Mouse (Mus musculus) hindbrain, embryonic 10.5 days (tissue): ENCODE data around the gene Traf6. TPM values are rescaled to one million over a fixed set of nuclear protein-coding genes. Genes with fewer than 3 reads are reported as not detected.

Source experiments
- DNase-seq: peaks from one replicate; pipeline ENCODE4 v3.0.0-alpha.2; 2017; ENCODE audit warnings: low spot score
- H3K27ac ChIP-seq: fragments of 300-500 bp; sonication (generic); 2 replicates; pipeline ENCODE4 v1.5.1; 2016; ENCODE audit warnings: mild to moderate bottlenecking, moderate library complexity
- H3K27me3 ChIP-seq: fragments of 300-500 bp; sonication (generic); 2 replicates; pipeline ENCODE4 v1.6.1; 2016; ENCODE audit warnings: mild to moderate bottlenecking; ENCODE audit not compliant: poor library complexity, insufficient read depth, severe bottlenecking
- H3K36me3 ChIP-seq: fragments of 300-500 bp; sonication (generic); 2 replicates; pipeline ENCODE4 v1.6.1; 2016; ENCODE audit warnings: mild to moderate bottlenecking, moderate library complexity
- H3K4me1 ChIP-seq: fragments of 300-500 bp; sonication (generic); replicated peaks from 2 replicates; pipeline ENCODE4 v1.6.1; 2016; ENCODE audit warnings: mild to moderate bottlenecking
- H3K4me3 ChIP-seq: fragments of 300-500 bp; sonication (generic); 2 replicates; pipeline ENCODE4 v1.5.1; 2016; ENCODE audit warnings: mild to moderate bottlenecking, moderate library complexity
- H3K9me3 ChIP-seq: fragments of 300-500 bp; sonication (generic); 2 replicates; pipeline ENCODE4 v1.6.1; 2016; ENCODE audit warnings: mild to moderate bottlenecking, moderate library complexity
- WGBS: fragments of 180-500 bp; shearing (Covaris S2); methylation state at CpG from one replicate; pipeline ENCODE4 v1.1.7; 2016; 5-methylcytosine and 5-hydroxymethylcytosine counted together
- polyA plus RNA-seq: library from polyadenylated mRNA; unstranded; fragments of >200 nt; fragmentation: Nextera tagmentation; extraction: Ambion mirVana; gene quantifications from 2 replicates; pipeline ENCODE4 v1.2.1, GENCODE M21; 2016

Gene Traf6
- polyA plus RNA-seq, 1 experiment from 2014 or later = 13.4 TPM

DNA sequence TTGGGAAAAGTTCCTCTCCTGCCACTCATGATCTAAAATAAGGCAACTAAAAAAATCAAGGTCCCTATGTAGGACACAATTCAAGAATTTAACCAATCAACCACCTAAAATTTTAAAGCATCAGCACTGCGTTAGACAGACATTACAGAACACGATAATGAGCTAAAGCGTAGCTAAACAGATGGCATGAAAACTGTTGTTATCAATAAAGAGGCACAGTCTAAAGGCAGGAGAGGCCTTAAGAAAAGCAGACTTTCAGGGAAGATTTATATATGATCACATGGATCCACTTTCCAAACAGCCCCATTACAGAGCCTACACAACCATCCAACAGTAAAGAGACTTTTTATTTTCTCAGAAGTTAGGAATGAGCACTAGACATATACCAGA is 12.5 kb upstream of the Traf6 start:
- WGBS = 89% methylated on average over 3 of the region's 3 CpGs
- Histone ChIP-seq H3K27ac (peak overlapping the region; percentile 76), H3K4me1 (peaks cover 5% of the 10 kb centered on the region), H3K4me3 (no peak overlapping the region), H3K36me3 (no peaks in the 10 kb centered on the region), H3K27me3 (no peaks in the 10 kb centered on the region), H3K9me3 (no peaks in the 10 kb centered on the region)
- DNase-seq = no peak

GRCm38 (mm10) chr2:101668751-101669150 is 9.5 kb upstream of the Traf6 start:
- H3K9me3 ChIP-seq = no peaks in the 10 kb centered on the region
- H3K27me3 ChIP-seq = no peaks in the 10 kb centered on the region
- H3K36me3 ChIP-seq = no peaks in the 10 kb centered on the region
- H3K27ac ChIP-seq = no peak overlapping the region
- no peak overlapping the region for H3K4me3 ChIP-seq
- H3K4me1 ChIP-seq = peaks cover 5% of the 10 kb centered on the region
- no peak for DNase-seq
- 96% methylated on average over 3 of the region's 3 CpGs for WGBS

GRCm38 (mm10) chr2:101673547-101673946 is 4.7 kb upstream of the Traf6 start:
- Histone ChIP-seq H3K36me3 (no peaks in the 10 kb centered on the region), H3K9me3 (no peaks in the 10 kb centered on the region), H3K27me3 (no peaks in the 10 kb centered on the region; the same call in 1 of the 2 replicates), H3K4me1 (no peaks in the 10 kb centered on the region), H3K4me3 (no peak overlapping the region), H3K27ac (no peak overlapping the region)
- WGBS = 79% methylated on average over 3 of the region's 3 CpGs
- DNase-seq = no peak

DNA sequence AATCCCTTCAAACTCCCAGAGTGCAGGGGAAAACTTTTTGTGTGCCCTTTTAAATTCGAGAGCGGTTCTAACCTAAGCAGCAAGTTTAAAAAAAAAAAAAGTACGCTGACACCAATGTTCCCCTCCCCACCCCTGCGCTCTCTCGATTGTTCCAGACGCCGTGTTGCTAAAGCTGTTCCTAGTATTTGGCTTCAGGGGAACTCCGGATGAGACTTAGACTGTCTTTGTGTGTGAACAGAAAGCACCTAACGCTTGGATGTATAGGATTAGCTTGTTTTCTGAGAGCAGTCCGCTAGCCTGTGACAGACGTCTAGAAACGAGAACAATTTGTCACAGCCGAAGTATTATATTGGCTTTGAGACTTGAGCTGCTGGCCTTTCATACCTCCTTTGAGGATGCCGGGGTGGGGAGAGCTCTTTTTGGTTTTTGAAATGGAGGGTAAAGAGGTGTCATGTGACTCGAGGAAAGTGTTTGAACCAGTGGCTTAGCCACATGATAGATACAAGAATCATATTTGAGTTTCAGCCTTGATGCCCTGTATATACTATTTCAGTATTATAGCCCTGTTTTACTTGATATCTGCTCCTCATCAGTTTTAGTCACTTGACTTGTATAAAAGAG is 1.0 kb downstream of the Traf6 start:
- DNase-seq = peak; percentile 19
- no peaks in the 10 kb centered on the region; the same call in 1 of the 2 replicates for H3K27me3 ChIP-seq
- H3K27ac ChIP-seq = peak overlapping the region; percentile 88
- peak overlapping the region; percentile 76 for H3K4me3 ChIP-seq
- H3K36me3 ChIP-seq = peaks cover 20% of the 10 kb centered on the region
- WGBS = 5% methylated on average over 15 of the region's 15 CpGs
- H3K4me1 ChIP-seq = peaks cover 12% of the 10 kb centered on the region
- H3K9me3 ChIP-seq = no peaks in the 10 kb centered on the region

DNA sequence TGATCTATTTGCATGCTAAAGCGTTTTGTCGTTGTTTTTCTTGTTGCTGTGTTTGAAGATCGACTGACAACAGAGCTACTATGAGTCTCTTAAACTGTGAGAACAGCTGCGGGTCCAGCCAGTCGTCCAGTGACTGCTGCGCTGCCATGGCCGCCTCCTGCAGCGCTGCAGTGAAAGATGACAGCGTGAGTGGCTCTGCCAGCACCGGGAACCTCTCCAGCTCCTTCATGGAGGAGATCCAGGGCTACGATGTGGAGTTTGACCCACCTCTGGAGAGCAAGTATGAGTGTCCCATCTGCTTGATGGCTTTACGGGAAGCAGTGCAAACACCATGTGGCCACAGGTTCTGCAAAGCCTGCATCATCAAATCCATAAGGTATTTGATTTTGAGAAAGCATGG is 6.2 kb downstream of the Traf6 start:
- H3K36me3 ChIP-seq = peaks cover 68% of the 10 kb centered on the region
- WGBS = 92% methylated on average over 12 of the region's 12 CpGs
- no peaks in the 10 kb centered on the region for H3K9me3 ChIP-seq

GRCm38 (mm10) chr2:101688011-101688410 is 9.8 kb downstream of the Traf6 start:
- no peaks in the 10 kb centered on the region for H3K4me1 ChIP-seq
- no peak overlapping the region for H3K27ac ChIP-seq
- H3K9me3 ChIP-seq = no peaks in the 10 kb centered on the region
- DNase-seq = no peak
- H3K27me3 ChIP-seq = no peaks in the 10 kb centered on the region
- H3K36me3 ChIP-seq = peaks cover 88% of the 10 kb centered on the region
- H3K4me3 ChIP-seq = no peak overlapping the region
- WGBS = 94% methylated on average over 5 of the region's 5 CpGs

More for the DNA sequence above, 6.2 kb downstream of the Traf6 start:
- Histone ChIP-seq H3K4me1 (peaks cover 8% of the 10 kb centered on the region), H3K4me3 (no peak overlapping the region), H3K27ac (no peak overlapping the region), H3K27me3 (no peaks in the 10 kb centered on the region)
- DNase-seq = no peak

DNA sequence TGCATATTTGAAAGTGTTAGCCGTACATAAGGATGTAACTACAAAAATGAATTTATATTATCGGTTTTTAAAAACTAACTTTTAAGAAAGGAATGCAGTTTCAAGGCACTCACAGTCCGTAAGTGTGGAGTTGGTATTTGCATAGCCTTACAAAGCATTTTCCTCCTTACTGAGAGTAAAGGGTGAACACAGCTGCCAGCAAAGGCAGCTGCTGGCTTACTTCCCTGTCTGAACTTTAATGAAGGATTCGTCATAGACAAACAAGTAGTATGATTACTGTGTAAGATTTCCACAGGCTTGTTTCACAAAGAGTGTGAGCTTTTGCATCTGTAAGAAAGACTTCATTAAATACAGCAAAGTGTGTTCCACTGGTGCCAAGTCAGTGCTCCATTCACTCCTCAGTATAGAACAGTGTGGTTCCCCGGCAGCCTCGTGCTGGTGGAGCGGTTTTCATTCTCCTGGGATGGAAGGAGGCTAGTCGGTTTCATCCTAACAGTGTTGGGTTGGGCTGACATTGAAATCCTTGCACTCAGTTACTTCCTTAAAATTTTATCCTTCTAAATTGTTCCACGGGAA is 12.1 kb downstream of the Traf6 start:
- H3K4me1 ChIP-seq = no peaks in the 10 kb centered on the region
- H3K4me3 ChIP-seq = no peak overlapping the region
- H3K27ac ChIP-seq = no peak overlapping the region
- no peaks in the 10 kb centered on the region for H3K9me3 ChIP-seq
- WGBS = 93% methylated on average over 9 of the region's 9 CpGs
- no peaks in the 10 kb centered on the region for H3K27me3 ChIP-seq
- DNase-seq = no peak
- peaks cover 83% of the 10 kb centered on the region for H3K36me3 ChIP-seq

GRCm38 (mm10) chr2:101693043-101693442 is 14.8 kb downstream of the Traf6 start:
- 78% methylated on average over 4 of the region's 4 CpGs for WGBS
- H3K4me1 ChIP-seq = no peaks in the 10 kb centered on the region
- no peaks in the 10 kb centered on the region for H3K9me3 ChIP-seq
- no peak overlapping the region for H3K4me3 ChIP-seq
- peaks cover 82% of the 10 kb centered on the region for H3K36me3 ChIP-seq
- no peak overlapping the region for H3K27ac ChIP-seq
- DNase-seq = no peak
- H3K27me3 ChIP-seq = no peaks in the 10 kb centered on the region

- Histone ChIP-seq H3K9me3 (no peaks in the 10 kb centered on the region), H3K4me1 (no peaks in the 10 kb centered on the region), H3K4me3 (no peak overlapping the region), H3K27ac (no peak overlapping the region), H3K27me3 (no peaks in the 10 kb centered on the region), H3K36me3 (peaks cover 85% of the 10 kb centered on the region)
- no peak for DNase-seq
- 66% methylated on average over 5 of the region's 5 CpGs for WGBS
Observed at GRCm38 (mm10) chr2:101693577-101694215, 15.5 kb downstream of the Traf6 start.

DNA sequence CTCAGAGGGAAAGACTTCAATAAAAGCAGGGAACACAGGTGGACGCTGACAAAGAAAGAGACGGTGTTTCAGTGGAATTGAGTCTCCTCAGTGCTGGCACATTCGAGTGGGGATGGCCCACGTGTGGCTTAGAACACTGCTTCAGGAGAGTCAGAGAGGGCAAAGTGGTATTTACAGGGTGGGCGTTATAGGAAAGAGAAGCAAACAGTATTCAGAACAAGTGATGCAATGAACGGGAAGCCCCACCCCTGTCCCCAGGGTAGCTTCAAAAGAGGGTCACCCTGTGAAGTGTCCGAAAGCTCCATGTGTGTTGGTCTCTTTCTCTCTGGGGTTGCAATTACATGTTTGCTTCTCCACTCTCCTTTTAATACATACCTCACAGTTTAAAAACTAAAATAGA is 17.4 kb downstream of the Traf6 start:
- no peaks in the 10 kb centered on the region for H3K4me1 ChIP-seq
- no peak overlapping the region for H3K27ac ChIP-seq
- H3K9me3 ChIP-seq = no peaks in the 10 kb centered on the region
- WGBS = 90% methylated on average over 7 of the region's 7 CpGs
- H3K27me3 ChIP-seq = no peaks in the 10 kb centered on the region
- H3K4me3 ChIP-seq = no peak overlapping the region
- H3K36me3 ChIP-seq = peaks cover 82% of the 10 kb centered on the region
- no peak for DNase-seq

GRCm38 (mm10) chr2:101699284-101699683 is 21.1 kb downstream of the Traf6 start:
- WGBS = 92% methylated on average over 4 of the region's 4 CpGs

GRCm38 (mm10) chr2:101705941-101706485 is 27.8 kb downstream of the Traf6 start:
- H3K36me3 ChIP-seq = peaks cover 2% of the 10 kb centered on the region; the same call in 1 of the 2 replicates
- WGBS = 57% methylated on average over 5 of the region's 5 CpGs
- no peaks in the 10 kb centered on the region for H3K27me3 ChIP-seq
- H3K4me3 ChIP-seq = no peak overlapping the region
- no peaks in the 10 kb centered on the region for H3K4me1 ChIP-seq
- no peaks in the 10 kb centered on the region for H3K9me3 ChIP-seq
- no peak overlapping the region for H3K27ac ChIP-seq
- no peak for DNase-seq

More at GRCm38 (mm10) chr2:101699284-101699683, 21.1 kb downstream of the Traf6 start:
- no peak overlapping the region for H3K27ac ChIP-seq
- H3K27me3 ChIP-seq = no peaks in the 10 kb centered on the region
- H3K36me3 ChIP-seq = peaks cover 59% of the 10 kb centered on the region
- H3K9me3 ChIP-seq = no peaks in the 10 kb centered on the region
- H3K4me1 ChIP-seq = no peaks in the 10 kb centered on the region
- DNase-seq = no peak
- no peak overlapping the region for H3K4me3 ChIP-seq

DNA sequence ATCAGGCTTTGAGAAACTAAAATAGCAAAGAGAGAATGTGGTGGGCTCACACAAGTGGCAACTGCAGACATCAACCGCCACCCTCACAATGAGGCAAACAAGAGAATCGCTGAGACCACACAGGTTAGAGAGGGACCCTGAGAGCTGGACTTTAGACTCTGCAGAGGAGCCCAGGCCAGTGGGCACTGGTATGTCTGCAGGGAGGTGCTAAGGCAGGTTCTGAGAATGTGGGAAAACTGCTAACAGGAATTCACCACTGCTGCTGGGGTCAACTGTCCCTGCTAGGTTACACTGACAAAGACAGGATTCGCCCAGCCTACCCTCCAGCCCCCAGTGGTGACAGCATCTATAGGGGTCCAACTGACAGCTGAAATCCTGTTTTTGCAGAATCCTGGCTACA is 33.4 kb downstream of the Traf6 start:
- H3K4me3 ChIP-seq = no peak overlapping the region
- H3K27me3 ChIP-seq = no peaks in the 10 kb centered on the region
- no peaks in the 10 kb centered on the region for H3K9me3 ChIP-seq
- H3K4me1 ChIP-seq = no peaks in the 10 kb centered on the region
- peaks cover 10% of the 10 kb centered on the region for H3K36me3 ChIP-seq
- 80% methylated on average over 3 of the region's 3 CpGs for WGBS
- DNase-seq = no peak
- no peak overlapping the region for H3K27ac ChIP-seq
